9 mouse cellular contexts compared by ENCODE assay signal in genomic region chr11:117345022-117345765, GRCm38 (mm10).
DNase-seq lines count a peak whose midpoint lies in the region; ATAC-seq and TF ChIP-seq lines count a peak whose summit lies in the region.
"Had no signal": no experiment of that assay in that cellular context is flagged by ENCODE, and none has a peak within 500 bp of the region (broad histone marks: within the 10 kb centered on the region; RNA-seq: fewer than 3 reads in every experiment).

No protein-coding gene starts in this region.

- DNase-seq in frontal cortex, postnatal 10 days (ENCODE audit: low spot score in 2 of 2), result peak; percentile 63
- DNase-seq in frontal cortex, postnatal 25 days (ENCODE audit: low spot score in 2 of 2), result no peak
- DNase-seq in liver, result peak; percentile 48
- DNase-seq in cerebellum, adult 9-10 months, result no peak
- no peak for DNase-seq in gastrocnemius, adult 18-20 months (ENCODE audit: low spot score)

- no peak for TF ChIP-seq CTCF in ES-Bruce4 (IDR thresholded peaks at IDR 0.05; ENCODE audit: low read depth, low read length)

- H3K27me3 ChIP-seq in ES-Bruce4 (ENCODE audit: control insufficient read depth, insufficient read depth, low read length, poor library complexity, severe bottlenecking), result no peaks in the 10 kb centered on the region
- H3K27me3 ChIP-seq in forebrain, embryonic 16.5 days (replicated peaks; ENCODE audit: control insufficient read depth, insufficient read depth, low read length), result no peaks in the 10 kb centered on the region
- no peaks in the 10 kb centered on the region for H3K27me3 ChIP-seq in neural tube, embryonic 12.5 days (replicated peaks)

- no peak for TF ChIP-seq POLR2A in ES-Bruce4 (IDR thresholded peaks at IDR 0.05; ENCODE audit: insufficient read depth, low read length)

- TF ChIP-seq EP300 in ES-Bruce4 (IDR thresholded peaks at IDR 0.05; ENCODE audit: insufficient read depth, low read depth, low read length), result 0 out of 2 replicates have a peak, but pooled peaks have one; percentile 52

- H3K4me3 ChIP-seq in ES-Bruce4 (ENCODE audit: low read depth, low read length), result no peak overlapping the region
- no peak overlapping the region for H3K4me3 ChIP-seq in forebrain, embryonic 16.5 days (replicated peaks; ENCODE audit: low read length)
- no peak overlapping the region for H3K4me3 ChIP-seq in neural tube, embryonic 12.5 days

- peak overlapping the region; percentile 53 for H3K27ac ChIP-seq in ES-Bruce4 (ENCODE audit: insufficient read depth, low read length)
- H3K27ac ChIP-seq in forebrain, embryonic 16.5 days (ENCODE audit: low read length), result peak overlapping the region; percentile 78
- peak overlapping the region; percentile 71 for H3K27ac ChIP-seq in neural tube, embryonic 12.5 days

- H3K4me2 ChIP-seq in forebrain, embryonic 16.5 days (ENCODE audit: low read length), result peak overlapping the region; percentile 6
- peak overlapping the region; percentile 34 for H3K4me2 ChIP-seq in neural tube, embryonic 12.5 days (replicated peaks)

- H3K4me1 ChIP-seq in ES-Bruce4 (ENCODE audit: control insufficient read depth, insufficient read depth, low read length), result peaks cover 26% of the 10 kb centered on the region
- peaks cover 89% of the 10 kb centered on the region for H3K4me1 ChIP-seq in forebrain, embryonic 16.5 days (replicated peaks; ENCODE audit: control insufficient read depth, insufficient read depth, low read length)
- peaks cover 87% of the 10 kb centered on the region for H3K4me1 ChIP-seq in neural tube, embryonic 12.5 days

- no peak overlapping the region for H3K9ac ChIP-seq in ES-Bruce4 (ENCODE audit: low read depth, poor library complexity, severe bottlenecking)
- H3K9ac ChIP-seq in forebrain, embryonic 16.5 days (replicated peaks; ENCODE audit: low read depth, low read length), result no peak overlapping the region
- H3K9ac ChIP-seq in neural tube, embryonic 12.5 days, result 0 out of 2 replicates have a peak overlapping the region, but pooled peaks have one; percentile 6

- WGBS in forebrain, embryonic 16.5 days, result 5% methylated on average over 12 of the region's 12 CpGs
- WGBS in neural tube, embryonic 12.5 days, result 36% methylated on average over 12 of the region's 12 CpGs

- peak; percentile 78 for ATAC-seq in forebrain, embryonic 16.5 days
- ATAC-seq in neural tube, embryonic 12.5 days (ENCODE audit: low FRiP score, low read depth), result peak; percentile 55

- no peaks in the 10 kb centered on the region for H3K36me3 ChIP-seq in ES-Bruce4 (ENCODE audit: control insufficient read depth, insufficient read depth, low read length, poor library complexity, severe bottlenecking)
- no peaks in the 10 kb centered on the region for H3K36me3 ChIP-seq in forebrain, embryonic 16.5 days (ENCODE audit: control insufficient read depth, insufficient read depth)
- H3K36me3 ChIP-seq in neural tube, embryonic 12.5 days, result no peaks in the 10 kb centered on the region; the same call in 1 of the 2 replicates

- H3K9me3 ChIP-seq in ES-Bruce4 (replicated peaks; ENCODE audit: control insufficient read depth, insufficient read depth, low read length, poor library complexity, severe bottlenecking), result no peaks in the 10 kb centered on the region
- H3K9me3 ChIP-seq in forebrain, embryonic 16.5 days (ENCODE audit: control insufficient read depth, low read length), result no peaks in the 10 kb centered on the region
- no peaks in the 10 kb centered on the region for H3K9me3 ChIP-seq in neural tube, embryonic 12.5 days
- H3K9me3 ChIP-seq: G1E had no signal

Comparison
In these comparisons a context has a peak if more than half of its experiments do, and no peak if none do; other contexts are left out.
1. DNase-seq: peak in frontal cortex, postnatal 10 days (2 of 2) and liver (single experiment); none in frontal cortex, postnatal 25 days (0 of 2), cerebellum, adult 9-10 months (single experiment) and gastrocnemius, adult 18-20 months (single experiment).
2. Peak in every context shown above with its lines, with median percentiles within 50 percentile points of each other: H3K27ac ChIP-seq.